Comparison of ENCODE assay signal across 15 mouse cellular contexts in the genomic region with DNA sequence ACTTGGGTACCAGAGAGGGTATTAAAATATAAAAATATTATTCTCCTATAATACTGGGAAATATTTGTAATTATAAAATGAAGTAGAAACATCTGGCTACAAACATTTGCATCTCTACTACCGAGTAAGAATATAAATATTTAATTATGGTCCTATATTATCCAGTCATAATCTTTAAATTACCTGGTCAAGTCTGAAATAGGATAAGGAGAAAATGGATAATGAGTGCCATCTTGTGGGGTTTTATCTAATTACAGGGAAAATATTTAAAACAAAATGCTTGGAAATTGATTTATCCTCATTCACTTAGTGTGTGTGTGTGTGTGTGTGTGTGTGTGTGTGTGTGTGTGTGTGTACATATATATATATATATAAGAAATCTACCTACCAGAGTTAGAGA. TPM values are rescaled to one million over a fixed set of nuclear protein-coding genes. Genes with fewer than 3 reads are reported as not detected.
A peak's percentile ranks its signal among the peaks of the same experiment; 100 is the strongest.
DNase-seq lines count a peak whose midpoint lies in the region; ATAC-seq and TF ChIP-seq lines count a peak whose summit lies in the region.
"Had no signal": no experiment of that assay in that cellular context is flagged by ENCODE, and none has a peak within 500 bp of the region (broad histone marks: within the 10 kb centered on the region; RNA-seq: fewer than 3 reads in every experiment).

No protein-coding gene starts in this region.

- no peaks in the 10 kb centered on the region for H3K36me3 ChIP-seq in intestine, postnatal 0 days (ENCODE audit: control insufficient read depth, insufficient read depth)
- H3K36me3 ChIP-seq in intestine, embryonic 16.5 days (ENCODE audit: control insufficient read depth, insufficient read depth, low read length): no peaks in the 10 kb centered on the region
- H3K36me3 ChIP-seq in midbrain, postnatal 0 days (ENCODE audit: insufficient read depth, low read length): no peaks in the 10 kb centered on the region
- H3K36me3 ChIP-seq in midbrain, embryonic 16.5 days (ENCODE audit: control insufficient read depth, insufficient read depth, low read length): no peaks in the 10 kb centered on the region
- H3K36me3 ChIP-seq in stomach, postnatal 0 days (ENCODE audit: control insufficient read depth, insufficient read depth, low read length): no peaks in the 10 kb centered on the region
- H3K36me3 ChIP-seq: limb, embryonic 10.5 days; liver, embryonic 13.5 days had no signal

- H3K9ac ChIP-seq in intestine, postnatal 0 days (ENCODE audit: low read depth, low read length): no peak overlapping the region
- H3K9ac ChIP-seq in intestine, embryonic 16.5 days (ENCODE audit: low read depth, low read length): no peak overlapping the region
- no peak overlapping the region for H3K9ac ChIP-seq in midbrain, postnatal 0 days (replicated peaks; ENCODE audit: low read length, poor library complexity, severe bottlenecking)
- no peak overlapping the region for H3K9ac ChIP-seq in midbrain, embryonic 16.5 days (ENCODE audit: low read depth, low read length)
- H3K9ac ChIP-seq in stomach, postnatal 0 days (ENCODE audit: low read length): no peak overlapping the region
- H3K9ac ChIP-seq: liver, embryonic 13.5 days had no signal

- TF ChIP-seq EP300 in stomach, postnatal 0 days (optimal IDR thresholded peaks at IDR 0.05): no peak

- 7% methylated on average over 1 of the region's 1 CpGs for WGBS in intestine, postnatal 0 days
- 10% methylated on average over 1 of the region's 1 CpGs for WGBS in intestine, embryonic 16.5 days
- WGBS in midbrain, postnatal 0 days: 24% methylated on average over 1 of the region's 1 CpGs
- 26% methylated on average over 1 of the region's 1 CpGs for WGBS in midbrain, embryonic 16.5 days
- WGBS in stomach, postnatal 0 days: 7% methylated on average over 1 of the region's 1 CpGs

- TF ChIP-seq CTCF in intestine, postnatal 0 days (IDR thresholded peaks at IDR 0.05; ENCODE audit: low read depth): peak; percentile 42
- TF ChIP-seq CTCF in midbrain, postnatal 0 days (IDR thresholded peaks at IDR 0.05): peak; percentile 66
- TF ChIP-seq CTCF in stomach, postnatal 0 days (IDR thresholded peaks at IDR 0.05; ENCODE audit: low read depth): peak; percentile 50

- H3K4me1 ChIP-seq in intestine, postnatal 0 days (replicated peaks; ENCODE audit: control insufficient read depth, insufficient read depth, low read length): no peaks in the 10 kb centered on the region
- no peaks in the 10 kb centered on the region for H3K4me1 ChIP-seq in intestine, embryonic 16.5 days (ENCODE audit: control insufficient read depth, insufficient read depth, low read length)
- H3K4me1 ChIP-seq in midbrain, postnatal 0 days (ENCODE audit: insufficient read depth, low read length): no peaks in the 10 kb centered on the region
- no peaks in the 10 kb centered on the region for H3K4me1 ChIP-seq in midbrain, embryonic 16.5 days (ENCODE audit: control insufficient read depth, insufficient read depth, low read length)
- no peaks in the 10 kb centered on the region for H3K4me1 ChIP-seq in stomach, postnatal 0 days (replicated peaks; ENCODE audit: control insufficient read depth, insufficient read depth)
- H3K4me1 ChIP-seq: limb, embryonic 10.5 days; liver, embryonic 13.5 days had no signal

- no peak overlapping the region for H3K4me3 ChIP-seq in intestine, postnatal 0 days (ENCODE audit: low read depth, low read length)
- H3K4me3 ChIP-seq in intestine, embryonic 16.5 days (ENCODE audit: low read length): no peak overlapping the region
- no peak overlapping the region for H3K4me3 ChIP-seq in midbrain, postnatal 0 days (ENCODE audit: low read depth, low read length)
- no peak overlapping the region for H3K4me3 ChIP-seq in midbrain, embryonic 16.5 days (ENCODE audit: low read depth, low read length)
- H3K4me3 ChIP-seq in stomach, postnatal 0 days (ENCODE audit: low read depth, low read length): no peak overlapping the region
- H3K4me3 ChIP-seq: limb, embryonic 10.5 days; liver, embryonic 13.5 days had no signal

- no peak for ATAC-seq in intestine, postnatal 0 days
- no peak for ATAC-seq in intestine, embryonic 16.5 days
- ATAC-seq in midbrain, postnatal 0 days (ENCODE audit: low FRiP score): no peak
- no peak for ATAC-seq in midbrain, embryonic 16.5 days
- ATAC-seq in stomach, postnatal 0 days (ENCODE audit: low FRiP score, low TSS enrichment): no peak

- peak; percentile 26 for DNase-seq in cerebellum, adult 9-10 months
- DNase-seq in cerebellum, adult 18-20 months: no peak
- peak; percentile 33 for DNase-seq in midbrain, postnatal 0 days (ENCODE audit: low spot score)
- no peak for DNase-seq in stomach, postnatal 0 days (ENCODE audit: low spot score)
- no peak for DNase-seq in right cerebral cortex, adult 2 months (ENCODE audit: low spot score in 2 of 2)
- DNase-seq: cerebellum, adult 11 months; gastrocnemius, postnatal 14 days; kidney, adult 9 months; liver, embryonic 13.5 days; right cerebral cortex, postnatal 4 days had no signal

- H3K4me2 ChIP-seq in intestine, postnatal 0 days (replicated peaks; ENCODE audit: low read depth): no peak overlapping the region
- no peak overlapping the region for H3K4me2 ChIP-seq in intestine, embryonic 16.5 days (ENCODE audit: low read depth, low read length)
- no peak overlapping the region for H3K4me2 ChIP-seq in midbrain, postnatal 0 days (ENCODE audit: low read depth, low read length, poor library complexity, severe bottlenecking)
- no peak overlapping the region for H3K4me2 ChIP-seq in midbrain, embryonic 16.5 days (ENCODE audit: low read length)
- no peak overlapping the region for H3K4me2 ChIP-seq in stomach, postnatal 0 days (replicated peaks; ENCODE audit: low read depth)
- H3K4me2 ChIP-seq: liver, embryonic 13.5 days had no signal

- H3K27ac ChIP-seq in intestine, postnatal 0 days (ENCODE audit: low read depth, low read length): no peak overlapping the region
- no peak overlapping the region for H3K27ac ChIP-seq in intestine, embryonic 16.5 days (ENCODE audit: low read length)
- H3K27ac ChIP-seq in midbrain, postnatal 0 days (ENCODE audit: low read depth, low read length): no peak overlapping the region
- H3K27ac ChIP-seq in midbrain, embryonic 16.5 days (ENCODE audit: low read length): no peak overlapping the region
- H3K27ac ChIP-seq in stomach, postnatal 0 days (replicated peaks): no peak overlapping the region
- H3K27ac ChIP-seq: limb, embryonic 10.5 days; liver, embryonic 13.5 days had no signal

- H3K27me3 ChIP-seq in intestine, postnatal 0 days (replicated peaks; ENCODE audit: control insufficient read depth, insufficient read depth, low read length): no peaks in the 10 kb centered on the region
- H3K27me3 ChIP-seq in intestine, embryonic 16.5 days (replicated peaks; ENCODE audit: control insufficient read depth, insufficient read depth, low read length): no peaks in the 10 kb centered on the region
- no peaks in the 10 kb centered on the region for H3K27me3 ChIP-seq in midbrain, postnatal 0 days (ENCODE audit: insufficient read depth, low read length)
- H3K27me3 ChIP-seq in midbrain, embryonic 16.5 days (ENCODE audit: control insufficient read depth, insufficient read depth, low read depth, low read length): no peaks in the 10 kb centered on the region
- no peaks in the 10 kb centered on the region for H3K27me3 ChIP-seq in stomach, postnatal 0 days (ENCODE audit: control insufficient read depth, insufficient read depth, low read length)
- H3K27me3 ChIP-seq: liver, embryonic 13.5 days had no signal

- no peaks in the 10 kb centered on the region for H3K9me3 ChIP-seq in intestine, postnatal 0 days (ENCODE audit: control insufficient read depth)
- H3K9me3 ChIP-seq in intestine, embryonic 16.5 days (ENCODE audit: control insufficient read depth, low read length): no peaks in the 10 kb centered on the region
- H3K9me3 ChIP-seq in midbrain, postnatal 0 days (ENCODE audit: low read length): no peaks in the 10 kb centered on the region
- H3K9me3 ChIP-seq in midbrain, embryonic 16.5 days (replicated peaks; ENCODE audit: control insufficient read depth, low read length, poor library complexity, severe bottlenecking): no peaks in the 10 kb centered on the region
- H3K9me3 ChIP-seq in stomach, postnatal 0 days (ENCODE audit: control insufficient read depth, low read length): no peaks in the 10 kb centered on the region
- H3K9me3 ChIP-seq: limb, embryonic 10.5 days; liver, embryonic 13.5 days had no signal

RNA-seq across cellular contexts. Expression of a gene that starts 19.0 kb away (rescaled TPM):
- 3.3 and 4.7 TPM in 2 replicates for polyA plus RNA-seq in intestine, postnatal 0 days (2015; fragmentation: Nextera tagmentation; extraction: Ambion mirVana)
- 14.1 and 14.2 TPM in 2 replicates for polyA plus RNA-seq in intestine, embryonic 16.5 days (2015; fragmentation: Nextera tagmentation; extraction: Ambion mirVana)
- total RNA-seq in midbrain, postnatal 0 days (2014; rRNA removed): 0.09 and 0.55 TPM in 2 replicates
- polyA plus RNA-seq in midbrain, postnatal 0 days (2015; fragmentation: Nextera tagmentation; extraction: Ambion mirVana): 0.23 and 0.32 TPM in 2 replicates
- polyA plus RNA-seq in midbrain, embryonic 16.5 days (2015; fragmentation: Nextera tagmentation; extraction: Ambion mirVana): 0.21 and 0.24 TPM in 2 replicates
- 1.3 and 1.4 TPM in 2 replicates for polyA plus RNA-seq in stomach, postnatal 0 days (2015; fragmentation: Nextera tagmentation; extraction: Ambion mirVana)
- total RNA-seq: megakaryocyte, adult 5-6 weeks had no signal

RNA-seq across cellular contexts. Expression of a gene that starts 33.1 kb away (rescaled TPM):
- polyA plus RNA-seq in intestine, postnatal 0 days (2015; fragmentation: Nextera tagmentation; extraction: Ambion mirVana): 5.4 and 5.5 TPM in 2 replicates
- polyA plus RNA-seq in intestine, embryonic 16.5 days (2015; fragmentation: Nextera tagmentation; extraction: Ambion mirVana): 1.3 and 1.4 TPM in 2 replicates
- total RNA-seq in midbrain, postnatal 0 days (2014; rRNA removed): 7.5 and 9.7 TPM in 2 replicates
- polyA plus RNA-seq in midbrain, postnatal 0 days (2015; fragmentation: Nextera tagmentation; extraction: Ambion mirVana): 2.7 and 3.3 TPM in 2 replicates
- 2.1 and 2.7 TPM in 2 replicates for polyA plus RNA-seq in midbrain, embryonic 16.5 days (2015; fragmentation: Nextera tagmentation; extraction: Ambion mirVana)
- 0.47 and 0.56 TPM in 2 replicates for polyA plus RNA-seq in stomach, postnatal 0 days (2015; fragmentation: Nextera tagmentation; extraction: Ambion mirVana)

Comparison
In these comparisons a context has a peak if more than half of its experiments do, and no peak if none do; other contexts are left out.
1. DNase-seq: peak in cerebellum, adult 9-10 months (single experiment) and midbrain, postnatal 0 days (single experiment); none in cerebellum, adult 18-20 months (0 of 2), stomach, postnatal 0 days (single experiment) and right cerebral cortex, adult 2 months (0 of 2).
2. Peak in every context shown above with its lines, with median percentiles within 50 percentile points of each other: CTCF ChIP-seq.